Mouse (Mus musculus): ENCODE data around the gene Ccdc85b. TPM values are rescaled to one million over a fixed set of nuclear protein-coding genes. Genes with fewer than 3 reads are reported as not detected.

Ccdc85b gene
- total RNA-seq, 1 experiment, result 5.4 TPM

DNA sequence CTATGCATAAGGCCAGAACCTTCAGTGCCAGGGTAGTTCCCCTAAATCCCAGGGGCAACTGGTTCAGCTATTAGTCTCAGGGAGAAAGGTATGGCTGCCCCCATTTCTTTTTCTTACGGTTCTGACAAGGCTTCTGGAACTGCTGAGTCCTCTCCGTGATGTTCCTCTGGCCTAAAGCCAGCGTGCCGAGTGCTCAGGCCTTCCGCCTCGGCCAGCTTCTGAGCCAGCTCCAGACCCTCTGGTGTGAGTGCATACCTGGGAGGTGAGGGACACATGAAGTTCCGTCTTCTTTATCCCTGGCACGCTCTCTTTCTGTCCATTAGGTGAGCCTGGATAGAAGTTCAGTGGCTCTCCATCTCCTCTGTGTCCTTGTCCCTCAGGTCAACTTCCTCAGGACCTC lies 27.7 kb upstream of the Ccdc85b start:
- in situ Hi-C loops (cut with MboI; ENCODE audit: low sequenced_read_pairs in 2 of 2, unreplicated experiment in 2 of 2), result no loop called here
- TF ChIP-seq HCFC1 (IDR thresholded peaks at IDR 0.05; ENCODE audit: borderline replicate concordance, insufficient read depth, low read length) (no peak), ZNF384 (IDR thresholded peaks at IDR 0.05; ENCODE audit: low read depth, low read length) (no peak), CHD2 (IDR thresholded peaks at IDR 0.05; ENCODE audit: low read depth, low read length) (no peak), MAFK (IDR thresholded peaks at IDR 0.05; ENCODE audit: insufficient read depth, low read depth, low read length) (no peak), ZC3H11A (IDR thresholded peaks at IDR 0.05; ENCODE audit: borderline replicate concordance, low read depth, low read length) (no peak)
- peaks cover 32% of the 10 kb centered on the region for H3K36me3 ChIP-seq (ENCODE audit: control insufficient read depth, insufficient read depth, low read length, poor library complexity, severe bottlenecking)
- no peak for DNase-seq (ENCODE audit: low read depth, low spot score)
- H3K4me1 ChIP-seq (ENCODE audit: control insufficient read depth in 2 of 2, insufficient read depth in 2 of 2, low read length in 2 of 2, poor library complexity in 1 of 2), result peaks cover 2 to 5% of the 10 kb centered on the region in 2 experiments; a peak in 1 of 4 replicates
- no peaks in the 10 kb centered on the region for H3K9me3 ChIP-seq (ENCODE audit: control insufficient read depth, insufficient read depth, low read depth, low read length)
- no peak overlapping the region for H3K4me3 ChIP-seq (ENCODE audit: insufficient read depth in 1 of 2, low read depth in 1 of 2, low read length in 2 of 2, poor library complexity in 1 of 2, severe bottlenecking in 1 of 2)
- no peak overlapping the region for H3K9ac ChIP-seq (ENCODE audit: insufficient read depth, low read depth, low read length, poor library complexity, severe bottlenecking)
- H3K27ac ChIP-seq (ENCODE audit: insufficient read depth, low read depth, low read length, poor library complexity, severe bottlenecking), result no peak overlapping the region

GRCm38 (mm10) chr19:5484496-5484895 lies 26.8 kb upstream of the Ccdc85b start:
- TF ChIP-seq MAFK (IDR thresholded peaks at IDR 0.05; ENCODE audit: insufficient read depth, low read depth, low read length), result no peak
- no peak for TF ChIP-seq CHD2 (IDR thresholded peaks at IDR 0.05; ENCODE audit: low read depth, low read length)
- TF ChIP-seq ZC3H11A (IDR thresholded peaks at IDR 0.05; ENCODE audit: borderline replicate concordance, low read depth, low read length), result no peak
- no peak for TF ChIP-seq HCFC1 (IDR thresholded peaks at IDR 0.05; ENCODE audit: borderline replicate concordance, insufficient read depth, low read length)
- TF ChIP-seq ZNF384 (IDR thresholded peaks at IDR 0.05; ENCODE audit: low read depth, low read length), result no peak

GRCm38 (mm10) chr19:5483386-5484359 lies 26.0 kb upstream of the Ccdc85b start:
- H3K4me3 ChIP-seq (ENCODE audit: insufficient read depth in 1 of 2, low read depth in 1 of 2, low read length in 2 of 2, poor library complexity in 1 of 2, severe bottlenecking in 1 of 2), result no peak overlapping the region
- H3K9ac ChIP-seq (ENCODE audit: insufficient read depth, low read depth, low read length, poor library complexity, severe bottlenecking), result no peak overlapping the region
- H3K4me1 ChIP-seq (ENCODE audit: control insufficient read depth in 2 of 2, insufficient read depth in 2 of 2, low read length in 2 of 2, poor library complexity in 1 of 2), result peaks cover 2 to 4% of the 10 kb centered on the region in 2 experiments; a peak in 1 of 4 replicates
- in situ Hi-C loops (cut with MboI; ENCODE audit: low sequenced_read_pairs in 2 of 2, unreplicated experiment in 2 of 2), result no loop called here
- TF ChIP-seq ZNF384 (IDR thresholded peaks at IDR 0.05; ENCODE audit: low read depth, low read length) (no peak), ZC3H11A (IDR thresholded peaks at IDR 0.05; ENCODE audit: borderline replicate concordance, low read depth, low read length) (no peak), MAFK (IDR thresholded peaks at IDR 0.05; ENCODE audit: insufficient read depth, low read depth, low read length) (no peak), HCFC1 (IDR thresholded peaks at IDR 0.05; ENCODE audit: borderline replicate concordance, insufficient read depth, low read length) (no peak), CHD2 (IDR thresholded peaks at IDR 0.05; ENCODE audit: low read depth, low read length) (no peak)
- H3K9me3 ChIP-seq (ENCODE audit: control insufficient read depth, insufficient read depth, low read depth, low read length), result no peaks in the 10 kb centered on the region
- no peak overlapping the region for H3K27ac ChIP-seq (ENCODE audit: insufficient read depth, low read depth, low read length, poor library complexity, severe bottlenecking)
- H3K36me3 ChIP-seq (ENCODE audit: control insufficient read depth, insufficient read depth, low read length, poor library complexity, severe bottlenecking), result peaks cover 32% of the 10 kb centered on the region
- no peak for DNase-seq (ENCODE audit: low read depth, low spot score)

More at GRCm38 (mm10) chr19:5484496-5484895, 26.8 kb upstream of the Ccdc85b start:
- Histone ChIP-seq H3K4me1 (ENCODE audit: control insufficient read depth in 2 of 2, insufficient read depth in 2 of 2, low read length in 2 of 2, poor library complexity in 1 of 2) (peaks cover 2 to 5% of the 10 kb centered on the region in 2 experiments; a peak in 1 of 4 replicates), H3K36me3 (ENCODE audit: control insufficient read depth, insufficient read depth, low read length, poor library complexity, severe bottlenecking) (peaks cover 32% of the 10 kb centered on the region), H3K27ac (ENCODE audit: insufficient read depth, low read depth, low read length, poor library complexity, severe bottlenecking) (no peak overlapping the region), H3K9ac (ENCODE audit: insufficient read depth, low read depth, low read length, poor library complexity, severe bottlenecking) (no peak overlapping the region), H3K4me3 (ENCODE audit: insufficient read depth in 1 of 2, low read depth in 1 of 2, low read length in 2 of 2, poor library complexity in 1 of 2, severe bottlenecking in 1 of 2) (no peak overlapping the region), H3K9me3 (ENCODE audit: control insufficient read depth, insufficient read depth, low read depth, low read length) (no peaks in the 10 kb centered on the region)
- in situ Hi-C loops (cut with MboI; ENCODE audit: low sequenced_read_pairs in 2 of 2, unreplicated experiment in 2 of 2), result no loop called here
- DNase-seq (ENCODE audit: low read depth, low spot score), result no peak

- H3K36me3 ChIP-seq (ENCODE audit: control insufficient read depth, insufficient read depth, low read length, poor library complexity, severe bottlenecking), result peaks cover 32% of the 10 kb centered on the region
- TF ChIP-seq MAFK (IDR thresholded peaks at IDR 0.05; ENCODE audit: insufficient read depth, low read depth, low read length), result no peak
These were observed 23.7 kb upstream of the Ccdc85b start for GRCm38 (mm10) chr19:5481398-5481797.

More at GRCm38 (mm10) chr19:5481398-5481797, 23.7 kb upstream of the Ccdc85b start:
- 0 out of 4 replicates have a peak, but pooled peaks cover 0 to 2% of the 10 kb centered on the region in 2 experiments for H3K4me1 ChIP-seq (ENCODE audit: control insufficient read depth in 2 of 2, insufficient read depth in 2 of 2, low read length in 2 of 2, poor library complexity in 1 of 2)
- in situ Hi-C loops (cut with MboI; ENCODE audit: low sequenced_read_pairs in 2 of 2, unreplicated experiment in 2 of 2), result no loop called here
- no peaks in the 10 kb centered on the region for H3K9me3 ChIP-seq (ENCODE audit: control insufficient read depth, insufficient read depth, low read depth, low read length)
- no peak overlapping the region for H3K9ac ChIP-seq (ENCODE audit: insufficient read depth, low read depth, low read length, poor library complexity, severe bottlenecking)
- no peak overlapping the region for H3K27ac ChIP-seq (ENCODE audit: insufficient read depth, low read depth, low read length, poor library complexity, severe bottlenecking)
- no peak overlapping the region for H3K4me3 ChIP-seq (ENCODE audit: insufficient read depth in 1 of 2, low read depth in 1 of 2, low read length in 2 of 2, poor library complexity in 1 of 2, severe bottlenecking in 1 of 2)
- DNase-seq (ENCODE audit: low read depth, low spot score), result no peak
